Mouse (Mus musculus) olfactory bulb, adult 2 months (tissue): ENCODE measurements around the gene Hp1bp3.

ENCODE experiments used
- CTCF ChIP-seq: fragments of 200-500 bp; IDR thresholded peaks from 2 replicates; pipeline ENCODE4 v1.5.1; 2012; ENCODE audit warnings: low read depth, mild to moderate bottlenecking, low read length, moderate library complexity; ENCODE audit not compliant: insufficient read depth
- POLR2A ChIP-seq: fragments of 200-500 bp; IDR thresholded peaks from 2 replicates; pipeline ENCODE4 v1.6.1; 2012; ENCODE audit warnings: mild to moderate bottlenecking, low read depth, low read length, moderate library complexity; ENCODE audit not compliant: insufficient read depth

GRCm38 (mm10) chr4:138216200-138216890 is at the start of gene Hp1bp3:
- TF ChIP-seq POLR2A (peak; percentile 48; the same call in 1 of the 2 replicates), CTCF (no peak)
